Mouse (Mus musculus) gastrocnemius, adult 18-20 months (tissue): ENCODE measurements at regions not wholly inside any gene's neighbourhood (a gene's known extent, or its start where the extent isn't known, plus 50 kb on each side); places are given as distances from the start of the nearest gene placed in this dataset.

Experiments used
- DNase-seq: peaks from one replicate; pipeline ENCODE4 v3.0.0; 2021; ENCODE audit warnings: low spot score

- no peak for DNase-seq
Observed at GRCm38 (mm10) chr6:51094304-51094703, 338.2 kb upstream of the Nfe2l3 start.

GRCm38 (mm10) chr6:51097488-51097887 lies 335.0 kb upstream of the Nfe2l3 start:
- DNase-seq: peak; percentile 11

GRCm38 (mm10) chr6:51100341-51100740 lies 332.1 kb upstream of the Nfe2l3 start:
- DNase-seq: no peak

- DNase-seq: peak; percentile 53
Observed at GRCm38 (mm10) chr6:51103236-51103635, 329.2 kb upstream of the Nfe2l3 start.

GRCm38 (mm10) chr6:51104336-51104735 lies 328.1 kb upstream of the Nfe2l3 start:
- peak; percentile 54 for DNase-seq

- no peak for DNase-seq
Observed at GRCm38 (mm10) chr6:51108336-51108956, 324.0 kb upstream of the Nfe2l3 start.

- DNase-seq: no peak
Observed at GRCm38 (mm10) chr6:51110596-51110995, 321.9 kb upstream of the Nfe2l3 start.

- DNase-seq: no peak
Observed at GRCm38 (mm10) chr6:51114604-51115333, 317.7 kb upstream of the Nfe2l3 start.

GRCm38 (mm10) chr6:51118833-51119535 lies 313.5 kb upstream of the Nfe2l3 start:
- DNase-seq: no peak

GRCm38 (mm10) chr6:51119691-51120302 lies 312.7 kb upstream of the Nfe2l3 start:
- DNase-seq: no peak

GRCm38 (mm10) chr6:51122941-51123340 lies 309.5 kb upstream of the Nfe2l3 start:
- DNase-seq: no peak

- no peak for DNase-seq
Observed at GRCm38 (mm10) chr6:51127851-51128250, 304.6 kb upstream of the Nfe2l3 start.

- peak; percentile 4 for DNase-seq
Observed at GRCm38 (mm10) chr6:51129096-51129495, 303.4 kb upstream of the Nfe2l3 start.

- peak; percentile 53 for DNase-seq
Observed at GRCm38 (mm10) chr6:51129591-51129990, 302.9 kb upstream of the Nfe2l3 start.

- DNase-seq: no peak
Observed at GRCm38 (mm10) chr6:51144762-51145161, 287.7 kb upstream of the Nfe2l3 start.

GRCm38 (mm10) chr6:51145863-51146262 lies 286.6 kb upstream of the Nfe2l3 start:
- no peak for DNase-seq

GRCm38 (mm10) chr6:51148821-51149220 lies 283.6 kb upstream of the Nfe2l3 start:
- DNase-seq: no peak

GRCm38 (mm10) chr6:51150066-51150465 lies 282.4 kb upstream of the Nfe2l3 start:
- DNase-seq: peak; percentile 54

GRCm38 (mm10) chr6:51150486-51150885 lies 282.0 kb upstream of the Nfe2l3 start:
- no peak for DNase-seq

GRCm38 (mm10) chr6:51150916-51151315 lies 281.6 kb upstream of the Nfe2l3 start:
- no peak for DNase-seq

- no peak for DNase-seq
Observed at GRCm38 (mm10) chr6:51156836-51157370, 275.6 kb upstream of the Nfe2l3 start.

GRCm38 (mm10) chr6:51161149-51161548 lies 271.3 kb upstream of the Nfe2l3 start:
- no peak for DNase-seq
